Mouse (Mus musculus) adrenal gland, postnatal 36 days (tissue): Measurements from ENCODE around the gene Rps6kb1. TPM values are rescaled to one million over a fixed set of nuclear protein-coding genes. Genes with fewer than 3 reads are reported as not detected.

Source experiments
- DNase-seq, 2 experiments: peaks; one replicate each; pipeline ENCODE4 v3.0.0; 2021; ENCODE audit warnings: mixed read lengths in 1 of 2
- total RNA-seq, 2 experiments: library from RNA; stranded (reverse); gene quantifications; 2 replicates each; pipeline ENCODE4 v1.2.3; 2021

Gene Rps6kb1
- total RNA-seq, 2 experiments from 2014 or later: 36.8 to 44.8 TPM

- peak in 1 of 2 experiments; percentile 54 for DNase-seq
Observed at GRCm38 (mm10) chr11:86581250-86581753, 36.7 kb upstream of the Rps6kb1 start.

GRCm38 (mm10) chr11:86580319-86581113 is 35.9 kb upstream of the Rps6kb1 start:
- no peak for DNase-seq

- DNase-seq: no peak
Observed at GRCm38 (mm10) chr11:86579731-86580318, 35.2 kb upstream of the Rps6kb1 start.

- DNase-seq: peak; percentile 74 to 81
Observed at GRCm38 (mm10) chr11:86578809-86579730, 34.5 kb upstream of the Rps6kb1 start.

- no peak for DNase-seq
Observed at GRCm38 (mm10) chr11:86578106-86578808, 33.7 kb upstream of the Rps6kb1 start.

- peak; percentile 42 to 43 for DNase-seq
Observed at GRCm38 (mm10) chr11:86577231-86577630, 32.6 kb upstream of the Rps6kb1 start.

GRCm38 (mm10) chr11:86575632-86576378 is 31.2 kb upstream of the Rps6kb1 start:
- DNase-seq: no peak

- no peak for DNase-seq
Observed at GRCm38 (mm10) chr11:86574408-86574807, 29.8 kb upstream of the Rps6kb1 start.

- DNase-seq: no peak
Observed at GRCm38 (mm10) chr11:86573646-86574231, 29.1 kb upstream of the Rps6kb1 start.

GRCm38 (mm10) chr11:86572623-86573022 is 28.0 kb upstream of the Rps6kb1 start:
- no peak for DNase-seq

GRCm38 (mm10) chr11:86571871-86572270 is 27.3 kb upstream of the Rps6kb1 start:
- DNase-seq: no peak

GRCm38 (mm10) chr11:86571047-86571855 is 26.6 kb upstream of the Rps6kb1 start:
- DNase-seq: no peak

GRCm38 (mm10) chr11:86570261-86570746 is 25.7 kb upstream of the Rps6kb1 start:
- peak; percentile 62 to 72 for DNase-seq

GRCm38 (mm10) chr11:86568425-86568824 is 23.8 kb upstream of the Rps6kb1 start:
- peak; percentile 13 to 18 for DNase-seq

GRCm38 (mm10) chr11:86558258-86558657 is 13.7 kb upstream of the Rps6kb1 start:
- no peak for DNase-seq

GRCm38 (mm10) chr11:86553525-86553924 is 8.9 kb upstream of the Rps6kb1 start:
- no peak for DNase-seq

GRCm38 (mm10) chr11:86547412-86547811 is 2.8 kb upstream of the Rps6kb1 start:
- no peak for DNase-seq

- no peak for DNase-seq
Observed at GRCm38 (mm10) chr11:86545556-86545955, 951 bp upstream of the Rps6kb1 start.

- peak; percentile 39 to 55 for DNase-seq
Observed at GRCm38 (mm10) chr11:86543960-86544638, 506 bp downstream of the Rps6kb1 start.
